Mouse (Mus musculus) kidney, embryonic 14.5 days (tissue): ENCODE results near the gene Gm10720. TPM values are rescaled to one million over a fixed set of nuclear protein-coding genes. Genes with fewer than 3 reads are reported as not detected.
"Not testable (repeated sequence)": the region's sequence is repeated elsewhere in the genome, so short reads cannot be mapped to it uniquely, and the experiment has no call there.

Experiments
- ATAC-seq: fragments of 200-750 bp; cut with Nextera tagmentation; 2 replicates; pipeline ENCODE4 v1.8.0; 2017; ENCODE audit warnings: moderate number of reproducible peaks, mild to moderate bottlenecking, moderate TSS enrichment, moderate library complexity; ENCODE audit not compliant: low FRiP score, low TSS enrichment
- H3K27ac ChIP-seq: fragments of 300-500 bp; sonication (generic); 2 replicates; pipeline ENCODE4 v1.5.1; 2014; ENCODE audit warnings: low read depth, mild to moderate bottlenecking, low read length, moderate library complexity, mixed read lengths
- H3K27me3 ChIP-seq: fragments of 300-500 bp; sonication (generic); 2 replicates; pipeline ENCODE4 v1.6.1; 2014; ENCODE audit warnings: mild to moderate bottlenecking, low read length; ENCODE audit not compliant: control insufficient read depth, insufficient read depth
- H3K36me3 ChIP-seq: fragments of 300-500 bp; sonication (generic); 2 replicates; pipeline ENCODE4 v1.6.1; 2014; ENCODE audit warnings: low read length, mixed read lengths; ENCODE audit not compliant: control insufficient read depth, insufficient read depth
- H3K4me1 ChIP-seq: fragments of 300-500 bp; sonication (generic); 2 replicates; pipeline ENCODE4 v1.6.1; 2014; ENCODE audit warnings: low read length, mixed read lengths; ENCODE audit not compliant: control insufficient read depth, insufficient read depth
- H3K4me2 ChIP-seq: fragments of 300-500 bp; sonication (generic); replicated peaks from 2 replicates; pipeline ENCODE4 v1.6.1; 2014; ENCODE audit warnings: low read depth, mild to moderate bottlenecking, low read length
- H3K4me3 ChIP-seq: fragments of 300-500 bp; sonication (generic); 2 replicates; pipeline ENCODE4 v1.5.1; 2014; ENCODE audit warnings: mild to moderate bottlenecking, low read length
- H3K9ac ChIP-seq: fragments of 300-500 bp; sonication (generic); 2 replicates; pipeline ENCODE4 v1.6.1; 2014; ENCODE audit warnings: low read depth, mild to moderate bottlenecking, low read length, moderate library complexity
- H3K9me3 ChIP-seq: fragments of 300-500 bp; sonication (generic); 2 replicates; pipeline ENCODE4 v1.6.1; 2016; ENCODE audit warnings: low read length; ENCODE audit not compliant: control insufficient read depth
- WGBS: fragments of 180-500 bp; shearing (Covaris S2); extraction: QIAGEN DNeasy Blood & Tissue Kit; methylation state at CpG from one replicate; pipeline ENCODE4 v1.1.7; 2014; 5-methylcytosine and 5-hydroxymethylcytosine counted together
- microRNA-seq: library from miRNA; unstranded; fragments of <30 nt; microRNA quantifications from one replicate; pipeline ENCODE4, GENCODE M21; 2016
- polyA plus RNA-seq: library from polyadenylated mRNA; unstranded; fragments of >200 nt; fragmentation: Nextera tagmentation; extraction: Ambion mirVana; gene quantifications from 2 replicates; pipeline ENCODE4 v1.2.1, GENCODE M21; 2014

Gm10720 gene
- polyA plus RNA-seq, 1 experiment from 2014 or later, result not detected

DNA sequence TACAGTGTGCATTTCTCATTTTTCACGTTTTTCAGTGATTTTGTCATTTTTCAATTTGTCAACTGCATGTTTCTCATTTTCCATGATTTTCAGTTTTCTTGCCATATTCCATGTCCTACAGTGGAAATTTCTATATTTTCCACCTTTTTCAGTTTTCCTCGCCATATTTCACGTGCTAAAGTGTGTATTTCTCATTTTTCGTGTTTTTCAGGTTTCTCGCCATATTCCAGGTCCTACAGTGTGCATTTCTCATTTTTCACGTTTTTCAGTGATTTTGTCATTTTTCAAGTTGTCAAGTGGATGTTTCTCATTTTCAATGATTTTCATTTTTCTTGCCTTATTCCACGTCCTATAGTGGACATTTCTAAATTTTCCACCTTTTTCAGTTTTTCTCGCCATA lies 21.1 kb downstream of the Gm10720 start, which contains the start of gene Gm10715:
Gene Gm10715, plus strand, starts transcription at position 301 of the 400 bp plus-strand sequence.
- WGBS, result 71% methylated on average over 6 of the region's 8 CpGs
- H3K4me2 ChIP-seq, H3K9ac ChIP-seq, H3K4me1 ChIP-seq, H3K36me3 ChIP-seq, H3K9me3 ChIP-seq, ATAC-seq, H3K27me3 ChIP-seq, H3K4me3 ChIP-seq, H3K27ac ChIP-seq: not testable (repeated sequence)

DNA sequence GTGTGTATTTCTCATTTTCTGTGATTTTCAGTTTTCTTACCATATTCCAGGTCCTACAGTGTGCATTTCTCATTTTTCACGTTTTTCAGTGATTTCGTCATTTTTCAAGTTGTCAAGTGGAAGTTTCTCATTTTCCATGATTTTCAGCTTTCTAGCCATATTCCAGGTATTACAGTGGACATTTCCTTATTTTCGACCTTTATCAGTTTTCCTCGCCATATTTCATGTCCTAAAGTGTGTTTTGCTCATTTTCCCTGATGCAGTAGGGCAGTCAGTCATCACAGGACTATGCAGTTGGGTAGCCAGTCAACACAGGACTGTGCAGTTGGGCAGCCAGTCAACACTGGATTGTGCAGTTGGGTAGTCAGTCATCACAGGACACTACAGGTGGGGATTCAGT lies 22.7 kb downstream of the Gm10720 start:
- not testable (repeated sequence) for H3K4me1 ChIP-seq, H3K4me2 ChIP-seq, H3K9ac ChIP-seq, H3K27me3 ChIP-seq, H3K4me3 ChIP-seq, ATAC-seq, H3K9me3 ChIP-seq, H3K27ac ChIP-seq, H3K36me3 ChIP-seq
- WGBS, result 64% methylated on average over 4 of the region's 4 CpGs

Small RNA genes within 50 kb of the gene (microRNA-seq; reads per million reads assigned to microRNA genes)
- not detected for gene Mir101c

Other genes starting within 250 kb of the Gm10720 start
- not detected in 2 replicates for gene Gm10722, start 14.7 kb upstream of the Gm10720 start, polyA plus RNA-seq
- not detected in 2 replicates for gene Gm11168, start 12.3 kb upstream of the Gm10720 start, polyA plus RNA-seq
- gene Gm10721, start 2.5 kb upstream of the Gm10720 start, polyA plus RNA-seq, result not detected in 2 replicates
- not detected in 2 replicates for gene Gm10719, start 1.8 kb downstream of the Gm10720 start, polyA plus RNA-seq
- not detected in 2 replicates for gene Gm10718, start 7.9 kb downstream of the Gm10720 start, polyA plus RNA-seq
- 0.36 TPM in 1 of 2 replicates, not detected in the other for gene Gm10717, start 9.8 kb downstream of the Gm10720 start, polyA plus RNA-seq
- gene Gm17535, start 18.9 kb downstream of the Gm10720 start, polyA plus RNA-seq, result not detected in 2 replicates
- gene Gm10715, start 21.2 kb downstream of the Gm10720 start, polyA plus RNA-seq, result not detected in 2 replicates